Mouse (Mus musculus) hindlimb bud, embryonic 11.5 days (tissue): ENCODE results near the gene Kdm4d.
"Not testable (repeated sequence)": the region's sequence is repeated elsewhere in the genome, so short reads cannot be mapped to it uniquely, and the experiment has no call there.

Experiments used
- DNase-seq: peaks from one replicate; pipeline ENCODE4 v3.0.0-alpha.2; 2012; ENCODE audit warnings: low read depth, low spot score; ENCODE audit errors: extremely low spot score

Kdm4d gene

DNA sequence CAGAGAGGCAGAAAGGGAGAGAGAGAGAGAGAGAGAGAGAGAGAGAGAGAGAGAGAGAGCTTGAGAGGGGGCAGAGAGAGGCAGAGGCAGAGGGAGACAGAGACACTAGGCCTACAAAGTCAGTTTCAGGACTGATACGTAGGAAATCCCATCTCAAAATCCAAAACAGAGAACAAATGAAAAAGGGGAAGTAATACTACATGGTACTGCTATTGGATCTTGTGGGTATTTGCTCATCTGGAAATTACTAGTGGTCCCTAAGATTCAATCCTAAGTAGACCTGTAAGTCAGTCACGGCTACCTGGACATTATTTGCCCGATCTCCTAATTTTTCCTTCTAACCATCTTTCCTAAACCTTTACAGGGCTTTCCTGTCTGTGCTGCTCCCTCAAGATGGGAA, 44.0 kb downstream of the Kdm4d start:
- DNase-seq = no peak

DNA sequence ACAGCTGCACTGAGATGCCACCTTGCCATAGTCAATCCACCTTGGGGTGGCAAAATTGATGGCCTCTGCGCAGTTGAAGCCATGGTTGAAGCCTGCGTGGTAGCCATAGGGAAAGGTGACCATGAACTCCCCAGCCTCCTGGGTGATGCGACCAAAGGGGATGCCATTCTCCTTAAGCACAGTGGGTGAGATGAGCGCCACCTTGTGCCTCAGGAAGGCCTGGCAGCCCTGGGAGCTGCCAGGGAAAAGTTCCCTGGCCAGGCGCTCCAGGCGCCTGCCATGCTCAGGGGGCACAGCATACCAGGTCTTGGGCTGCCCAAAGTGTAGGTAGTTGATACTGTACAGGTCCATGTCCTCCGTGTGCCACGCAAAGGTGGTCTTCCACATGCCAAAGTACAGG, 49.2 kb downstream of the Kdm4d start:
- DNase-seq = not testable (repeated sequence)

DNA sequence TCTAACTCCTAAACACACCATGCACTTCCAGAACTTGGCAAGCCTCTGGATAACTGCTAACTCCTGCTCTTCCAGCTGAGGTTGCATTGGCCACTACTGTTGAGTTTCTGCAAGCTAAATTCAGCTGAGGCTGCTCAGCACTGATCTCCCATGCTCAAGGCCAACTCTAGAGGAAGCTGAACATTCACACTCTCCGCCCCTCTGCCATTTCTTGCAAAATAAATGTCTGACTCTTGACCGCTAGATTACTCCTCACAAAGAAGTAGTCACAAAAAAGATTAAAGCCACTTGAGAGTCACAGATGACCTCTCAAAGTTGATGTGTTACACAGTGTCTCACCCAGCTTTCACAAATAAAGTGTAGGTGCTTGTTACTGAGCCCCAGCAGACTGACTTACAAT, 53.2 kb downstream of the Kdm4d start:
- DNase-seq = not testable (repeated sequence)

DNA sequence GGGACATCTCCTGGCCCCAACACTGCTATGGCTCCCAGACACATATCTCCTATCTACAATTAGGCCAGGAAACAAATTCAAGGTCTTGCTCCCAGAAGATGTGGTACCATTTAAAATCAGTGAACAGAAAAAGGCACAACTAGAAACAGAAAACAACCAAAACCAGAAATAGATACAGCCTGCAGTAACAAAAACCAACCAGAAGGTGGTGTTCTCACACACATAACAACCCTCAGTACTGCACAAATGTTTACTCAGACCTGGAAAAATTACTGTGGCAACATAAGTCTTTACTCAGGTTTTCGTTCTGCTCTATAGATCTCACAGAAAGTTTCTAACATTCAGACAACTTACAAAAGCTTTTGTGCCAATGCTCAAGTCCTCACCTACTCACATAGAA, 59.9 kb downstream of the Kdm4d start:
- no peak for DNase-seq

DNA sequence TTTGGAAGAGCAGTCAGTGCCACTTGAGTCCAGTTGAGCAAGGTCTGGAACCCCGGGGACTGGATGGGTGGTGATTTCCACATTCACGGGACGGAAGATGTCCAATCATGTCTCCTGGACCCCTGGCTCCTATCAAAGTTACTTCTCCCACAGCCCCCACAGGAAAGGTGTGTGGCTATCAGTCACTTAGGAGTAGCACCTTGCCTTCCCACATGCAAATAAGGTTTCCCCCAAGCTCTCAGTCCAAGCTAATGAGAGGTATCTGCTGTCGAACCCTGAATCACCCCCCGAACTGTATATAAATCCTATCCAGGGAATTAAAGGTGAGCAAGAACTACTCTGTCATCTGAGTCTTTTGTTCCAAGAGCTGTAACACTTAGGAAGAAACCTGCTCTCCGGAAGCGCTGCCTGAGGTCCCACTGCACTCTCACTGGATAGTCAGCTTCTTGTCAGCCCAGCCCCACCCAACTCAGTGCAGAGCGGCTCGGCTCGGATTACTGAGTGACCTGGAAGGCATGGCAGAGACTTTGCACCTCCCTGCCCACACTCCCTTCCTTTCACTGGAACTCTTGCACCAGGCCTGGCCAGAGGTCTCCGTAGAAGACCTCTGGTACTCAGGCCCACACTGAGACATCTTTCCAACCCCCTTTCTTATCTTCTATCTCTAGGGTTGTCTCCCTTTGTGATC, 66.9 kb downstream of the Kdm4d start:
- DNase-seq = no peak
